Mouse (Mus musculus): Measurements from ENCODE around the gene Spag5.

Gene Spag5

DNA sequence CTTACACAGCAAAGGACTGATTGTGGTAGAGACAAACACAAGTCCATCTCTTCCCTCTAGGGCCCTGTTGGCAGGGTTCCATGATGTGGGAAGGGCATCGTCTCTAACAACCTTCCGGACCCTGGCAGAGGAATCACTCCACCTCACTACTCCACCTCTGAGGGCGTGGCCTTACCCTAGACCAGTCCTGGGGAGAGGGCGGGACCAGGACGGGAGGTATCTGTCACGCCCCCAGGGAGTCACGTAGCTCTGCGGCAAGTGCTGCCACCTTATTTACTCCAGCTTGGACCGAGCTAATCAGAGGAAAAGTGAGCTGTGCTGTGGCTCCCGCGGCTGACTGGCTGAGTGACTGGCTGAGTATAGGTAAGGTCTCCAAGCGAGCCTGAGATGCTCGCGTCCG is 21.5 kb downstream of the Spag5 start, which contains the start of gene Aldoc:
Gene Aldoc (plus strand): TSS at position 109 of the 400 bp plus-strand sequence.
- DNase-seq (ENCODE audit: low spot score): peak; percentile 85

- DNase-seq (ENCODE audit: low spot score): no peak
Observed at GRCm38 (mm10) chr11:78324000-78324785, 22.9 kb downstream of the Spag5 start.

- no peak for DNase-seq (ENCODE audit: low spot score)
Observed at GRCm38 (mm10) chr11:78324965-78325364, 23.6 kb downstream of the Spag5 start.

GRCm38 (mm10) chr11:78327215-78327614 is 25.9 kb downstream of the Spag5 start:
- no peak for DNase-seq (ENCODE audit: low spot score)

DNA sequence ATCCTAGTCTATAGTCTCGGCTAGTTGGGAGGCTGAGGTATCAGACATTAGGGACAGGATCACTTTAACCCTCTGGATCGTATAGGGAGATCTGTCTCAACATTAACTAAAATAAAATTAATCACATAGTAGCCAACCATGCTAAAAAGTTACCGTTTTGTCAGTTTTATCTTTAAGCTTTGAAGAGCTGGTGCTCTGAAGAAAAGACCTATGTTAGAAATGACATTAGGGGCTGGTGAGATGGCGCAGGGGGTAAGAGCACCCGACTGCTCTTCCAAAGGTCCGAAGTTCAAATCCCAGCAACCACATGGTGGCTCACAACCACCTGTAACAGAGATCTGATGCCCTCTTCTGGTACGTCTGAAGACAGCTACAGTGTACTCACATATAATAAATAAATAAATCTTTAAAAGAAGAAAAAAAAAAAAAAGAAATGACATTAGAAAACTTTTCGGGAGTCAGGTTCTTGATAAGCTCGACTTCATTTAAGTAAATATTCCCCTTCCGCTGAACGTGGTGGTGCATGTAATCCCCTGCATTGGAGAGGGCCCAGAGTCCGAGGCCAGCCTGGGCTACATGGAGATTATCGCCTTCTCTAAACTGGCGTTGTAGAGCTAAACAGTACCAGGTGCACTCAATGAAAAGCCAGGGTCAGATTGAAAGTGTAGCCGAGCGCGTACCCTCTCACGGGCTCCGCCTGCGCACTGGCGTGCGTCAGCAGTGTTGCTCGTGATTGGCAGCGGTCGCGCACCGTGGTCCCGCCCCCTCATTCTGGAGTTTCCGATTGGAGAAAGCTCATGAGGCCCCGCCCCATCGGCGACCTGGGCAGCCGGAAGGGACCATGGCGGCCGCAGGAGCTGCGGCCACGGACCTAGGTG is 26.5 kb downstream of the Spag5 start, which contains the start of gene Pigs:
Gene Pigs (plus strand): TSS at position 782 of the 878 bp plus-strand sequence.
- DNase-seq (ENCODE audit: low spot score): peak; percentile 98

DNA sequence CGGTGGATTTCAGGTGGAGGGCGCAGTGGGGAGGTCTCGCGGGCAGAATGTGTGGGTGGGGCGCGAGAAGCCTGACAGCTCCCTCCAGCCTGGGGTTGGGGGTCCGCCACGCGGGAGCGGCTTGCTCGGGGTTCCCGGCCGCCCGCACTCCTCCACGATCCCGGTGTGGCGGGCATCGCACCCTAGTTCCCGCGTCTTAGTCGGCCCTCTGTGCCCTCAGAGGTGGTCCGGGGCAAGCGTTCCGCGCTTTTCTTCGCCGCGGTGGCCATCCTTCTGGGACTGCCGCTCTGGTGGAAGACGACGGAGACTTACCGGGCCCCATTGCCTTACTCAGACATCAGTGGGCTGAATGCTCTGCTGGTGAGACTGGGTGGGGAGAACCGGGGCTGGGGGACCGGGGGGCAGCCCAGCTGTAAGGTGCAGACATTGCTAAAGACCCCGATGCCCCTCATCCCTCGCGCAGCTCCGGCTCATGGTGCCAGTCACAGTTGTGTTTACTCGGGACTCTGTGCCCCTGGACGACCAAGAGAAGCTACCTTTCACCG is 27.3 kb downstream of the Spag5 start:
- DNase-seq (ENCODE audit: low spot score): no peak

- DNase-seq (ENCODE audit: low spot score): no peak
Observed at GRCm38 (mm10) chr11:78332676-78333075, 31.3 kb downstream of the Spag5 start.

- no peak for DNase-seq (ENCODE audit: low spot score)
Observed at GRCm38 (mm10) chr11:78333992-78334391, 32.7 kb downstream of the Spag5 start.

DNA sequence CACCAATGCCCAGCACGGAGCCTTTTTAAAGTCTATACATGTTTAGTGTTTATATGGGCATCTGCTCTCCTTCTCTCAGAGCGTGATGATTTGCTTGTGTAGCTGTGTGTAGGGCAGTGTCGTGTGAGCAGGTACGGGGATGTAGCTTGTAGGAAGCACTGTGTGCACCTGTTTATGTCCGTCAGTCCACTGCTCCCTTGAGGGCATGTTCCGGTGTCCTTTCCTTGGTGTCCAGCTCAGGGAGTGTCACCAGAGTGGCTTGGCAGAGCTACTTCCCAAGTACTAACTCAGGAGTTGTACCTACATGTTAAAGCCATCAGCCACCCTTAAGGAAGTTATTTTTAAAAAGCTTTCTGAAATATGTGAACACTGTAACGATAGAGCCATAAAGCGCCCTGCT is 35.7 kb downstream of the Spag5 start:
- DNase-seq (ENCODE audit: low spot score): no peak

DNA sequence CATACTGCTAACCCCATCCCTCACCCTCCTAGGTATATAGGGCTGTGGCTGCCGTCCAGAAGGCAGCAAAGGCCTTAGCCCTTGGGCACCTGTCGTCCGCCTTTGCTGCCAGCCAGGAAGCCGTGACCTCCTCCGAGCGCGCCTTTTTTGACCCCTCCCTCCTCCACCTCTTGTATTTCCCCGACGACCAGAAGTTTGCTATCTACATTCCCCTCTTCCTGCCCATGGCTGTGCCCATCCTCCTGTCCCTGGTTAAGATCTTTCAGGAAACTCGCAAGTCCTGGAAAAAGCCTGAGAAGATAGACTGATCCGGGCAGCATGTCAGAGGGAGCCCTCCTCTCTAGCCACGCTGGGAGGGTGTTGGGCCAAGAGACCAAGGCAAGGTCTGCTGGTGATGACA is 40.4 kb downstream of the Spag5 start:
- DNase-seq (ENCODE audit: low spot score): no peak

DNA sequence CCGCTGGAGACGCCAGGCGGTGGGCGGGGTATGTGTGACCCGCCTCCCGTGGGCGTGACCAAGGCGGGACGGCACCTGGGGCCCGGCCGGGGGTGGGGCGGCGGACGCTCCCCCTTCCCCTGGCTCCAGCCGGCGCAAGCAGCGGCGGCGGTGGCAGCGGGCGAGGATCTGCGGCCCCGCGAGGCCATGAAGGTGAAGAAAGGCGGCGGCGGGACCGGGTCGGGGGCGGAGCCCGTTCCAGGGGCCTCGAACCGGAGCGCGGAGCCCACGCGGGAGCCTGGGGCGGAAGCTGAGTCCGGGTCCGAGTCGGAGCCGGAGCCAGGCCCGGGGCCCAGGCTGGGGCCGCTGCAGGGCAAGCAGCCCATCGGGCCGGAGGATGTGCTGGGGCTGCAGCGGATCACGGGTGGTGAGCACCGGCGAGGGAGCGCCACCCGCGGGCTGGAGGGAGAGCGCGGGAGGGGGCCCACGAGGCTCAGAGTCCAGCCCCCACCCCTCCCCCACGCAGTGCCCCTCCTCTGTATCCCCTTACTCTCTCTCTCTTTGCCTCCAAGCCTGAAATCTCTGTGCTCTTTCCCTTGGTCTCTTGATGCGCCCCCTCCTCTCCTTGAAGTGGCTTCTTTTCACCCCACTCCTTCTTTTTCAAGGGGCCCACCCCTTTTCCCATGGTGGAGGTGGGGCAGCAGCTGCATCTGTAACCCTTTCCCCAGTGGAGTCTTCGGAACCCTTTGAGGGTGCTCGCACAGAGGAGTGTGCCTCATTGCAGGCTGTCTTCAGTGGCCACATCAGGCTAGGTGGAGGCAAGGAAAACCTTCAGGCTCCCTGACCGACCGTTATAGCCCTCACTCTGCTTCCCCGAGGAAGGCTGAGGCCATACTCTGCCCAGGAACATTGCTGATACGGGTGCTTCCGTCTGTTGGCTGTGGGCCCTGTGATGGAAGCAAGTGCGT is 42.3 kb downstream of the Spag5 start, which contains the start of gene Unc119:
Gene Unc119 (plus strand): TSS at position 102 of the 947 bp plus-strand sequence.
- DNase-seq (ENCODE audit: low spot score): peak; percentile 82

- DNase-seq (ENCODE audit: low spot score): no peak
Observed at GRCm38 (mm10) chr11:78344328-78344889, 43.1 kb downstream of the Spag5 start.

GRCm38 (mm10) chr11:78344890-78345715 is 43.8 kb downstream of the Spag5 start:
- peak; percentile 68 for DNase-seq (ENCODE audit: low spot score)

- no peak for DNase-seq (ENCODE audit: low spot score)
Observed at GRCm38 (mm10) chr11:78345801-78346200, 44.5 kb downstream of the Spag5 start.

DNA sequence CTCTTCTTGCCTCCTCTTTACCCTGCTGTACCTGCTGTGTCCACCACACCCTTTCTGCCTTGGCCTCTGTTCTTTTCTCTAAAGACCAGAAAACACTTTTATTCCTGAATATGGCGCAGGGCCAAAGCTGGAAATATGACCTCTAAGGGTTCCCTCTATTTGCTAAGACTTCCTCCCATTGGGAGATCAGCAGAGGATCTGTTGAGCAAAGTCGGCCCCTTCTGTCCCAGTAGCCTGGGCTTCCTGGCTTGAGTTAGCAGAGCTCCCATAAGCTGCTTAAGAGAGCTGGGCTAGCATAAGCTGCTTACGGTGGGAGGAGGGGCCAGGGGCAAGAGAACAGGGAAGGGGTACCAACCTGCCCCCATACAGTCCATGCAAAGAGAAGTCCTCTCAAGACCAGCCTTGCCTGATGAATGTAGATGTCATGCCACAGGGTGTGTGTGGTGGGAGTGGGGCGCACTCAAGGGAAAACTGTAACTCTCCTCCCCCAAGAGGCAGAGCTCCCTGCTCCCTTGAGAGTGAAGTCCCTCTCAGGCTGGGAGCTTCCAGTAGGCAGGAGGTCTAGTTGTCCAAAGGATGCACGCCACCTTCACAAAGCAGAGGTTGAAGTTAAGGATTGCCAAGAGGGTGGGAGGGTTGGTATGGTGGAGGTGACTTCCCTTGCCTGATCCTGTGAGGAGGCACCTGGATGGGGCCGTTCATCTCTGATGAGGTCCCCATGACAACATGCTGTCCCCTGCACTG is 45.2 kb downstream of the Spag5 start:
- DNase-seq (ENCODE audit: low spot score): no peak

DNA sequence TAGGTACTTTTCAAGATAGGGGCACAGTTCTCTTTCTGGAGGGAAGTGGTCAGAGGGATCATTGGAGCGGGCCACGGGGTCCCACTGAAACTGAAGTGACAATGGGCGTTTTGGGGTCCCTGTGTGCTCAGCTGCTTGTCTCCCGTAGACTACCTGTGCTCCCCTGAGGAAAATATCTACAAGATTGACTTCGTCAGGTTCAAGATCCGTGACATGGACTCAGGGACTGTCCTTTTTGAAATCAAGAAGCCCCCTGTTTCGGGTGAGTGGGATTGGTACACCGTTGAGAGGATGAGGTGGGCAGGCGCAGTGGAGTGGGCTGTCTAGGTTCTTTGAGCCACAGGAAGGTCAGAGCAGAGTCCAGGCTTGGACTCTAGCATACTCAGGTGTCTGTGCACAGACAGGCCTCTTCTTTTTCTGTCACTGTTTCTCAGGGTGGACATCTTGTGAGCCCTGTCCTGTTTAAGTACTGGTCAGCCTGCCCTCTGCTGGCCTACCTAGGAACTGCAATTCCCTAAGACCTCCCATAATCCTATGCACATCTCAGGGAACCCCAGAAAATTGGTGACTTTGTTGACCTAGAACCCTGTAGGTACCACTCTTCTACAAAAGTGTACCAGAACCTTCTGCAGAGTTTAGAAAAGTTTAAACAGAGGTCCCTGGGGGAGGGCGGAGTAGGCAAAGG is 45.9 kb downstream of the Spag5 start:
- DNase-seq (ENCODE audit: low spot score): peak; percentile 80

GRCm38 (mm10) chr11:78347908-78348307 is 46.6 kb downstream of the Spag5 start:
- no peak for DNase-seq (ENCODE audit: low spot score)

DNA sequence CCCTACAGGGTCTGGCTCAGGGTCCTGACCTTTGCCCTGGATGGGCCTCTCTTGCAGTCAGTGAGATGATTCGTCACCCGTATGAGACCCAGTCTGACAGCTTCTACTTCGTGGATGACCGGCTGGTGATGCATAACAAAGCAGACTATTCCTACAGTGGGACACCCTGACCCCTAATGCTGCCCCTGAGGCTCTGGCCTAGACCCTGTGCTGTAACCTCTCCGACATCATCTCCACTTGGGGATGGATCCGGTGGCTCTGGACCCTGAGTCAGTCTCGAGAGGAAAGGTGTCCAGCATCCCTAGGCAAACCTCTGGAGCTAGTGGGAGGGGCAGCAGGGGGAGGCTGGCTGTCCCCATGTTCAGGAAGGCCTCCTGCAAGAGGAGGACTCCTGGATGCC is 47.1 kb downstream of the Spag5 start:
- DNase-seq (ENCODE audit: low spot score): no peak

Data from urinary bladder, postnatal 14 days (tissue).